Mouse (Mus musculus) left cerebral cortex, adult 9 months (tissue): ENCODE data around the gene Lrit2.

Source experiments
- DNase-seq, 2 experiments: peaks; one replicate each; pipeline ENCODE4 v3.0.0; 2022; ENCODE audit warnings: low spot score in 2 of 2

Lrit2 gene

DNA sequence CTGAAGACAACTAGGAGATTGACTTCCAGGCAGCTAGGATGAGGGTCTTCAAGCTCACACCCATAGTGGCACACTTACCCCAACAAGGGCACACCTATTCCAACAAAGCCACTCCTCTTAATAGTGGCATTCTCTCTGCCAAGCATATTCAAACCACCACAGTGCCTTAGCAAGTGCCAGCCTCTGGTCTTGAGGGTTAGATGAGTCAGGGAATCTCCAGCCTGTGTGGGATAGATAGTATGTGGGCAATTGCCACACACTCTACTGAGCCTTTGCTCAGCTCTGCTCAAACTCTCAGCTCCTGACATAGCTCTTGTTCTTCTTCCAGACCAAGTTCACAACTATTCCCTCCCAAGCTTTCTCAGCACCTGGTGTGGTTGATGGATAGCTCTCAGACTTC lies 43.6 kb downstream of the Lrit2 start:
- no peak for DNase-seq

DNA sequence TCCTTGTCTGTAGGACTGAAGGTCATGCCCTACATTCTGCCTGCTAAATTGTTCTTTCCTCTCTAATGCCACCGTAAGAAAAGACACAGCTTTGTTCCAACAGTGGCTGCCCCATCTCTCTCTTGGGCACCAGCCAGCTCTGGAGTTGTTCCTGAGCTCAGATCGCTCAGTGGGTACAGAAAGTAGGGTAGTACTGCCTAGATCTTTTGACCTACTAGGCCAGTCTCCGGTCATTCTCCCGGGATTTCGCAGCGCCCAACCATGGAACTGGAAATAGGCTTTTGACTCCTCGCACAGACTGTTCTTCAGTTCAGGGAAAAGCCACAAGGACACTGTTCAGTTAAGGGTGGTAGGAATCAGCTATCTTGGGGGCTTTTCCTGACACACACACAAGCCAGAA lies 45.2 kb downstream of the Lrit2 start:
- no peak for DNase-seq

DNA sequence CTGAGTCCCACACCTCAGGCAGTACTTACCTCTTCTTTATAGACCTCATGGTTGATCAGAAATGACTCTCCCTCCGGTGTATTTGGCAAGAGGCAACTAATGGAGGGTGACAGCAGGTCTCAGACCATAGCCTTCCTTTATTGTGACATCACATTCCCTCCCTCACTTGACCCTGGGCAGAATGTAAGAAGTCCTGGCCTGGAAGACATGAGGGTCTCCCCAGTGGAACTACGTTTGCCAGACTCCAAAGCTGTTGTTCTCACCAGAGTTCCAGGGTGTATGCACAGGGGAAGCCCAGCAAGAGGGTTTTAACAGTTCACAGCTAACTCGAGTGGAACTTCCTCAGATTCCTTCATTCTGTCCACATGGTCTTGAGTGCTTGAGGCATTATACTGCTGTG lies 46.2 kb downstream of the Lrit2 start, which contains the start of gene 2610528A11Rik:
2610528A11Rik (minus strand) TSS at position 101 of the 400 bp plus-strand sequence.
- DNase-seq = no peak

DNA sequence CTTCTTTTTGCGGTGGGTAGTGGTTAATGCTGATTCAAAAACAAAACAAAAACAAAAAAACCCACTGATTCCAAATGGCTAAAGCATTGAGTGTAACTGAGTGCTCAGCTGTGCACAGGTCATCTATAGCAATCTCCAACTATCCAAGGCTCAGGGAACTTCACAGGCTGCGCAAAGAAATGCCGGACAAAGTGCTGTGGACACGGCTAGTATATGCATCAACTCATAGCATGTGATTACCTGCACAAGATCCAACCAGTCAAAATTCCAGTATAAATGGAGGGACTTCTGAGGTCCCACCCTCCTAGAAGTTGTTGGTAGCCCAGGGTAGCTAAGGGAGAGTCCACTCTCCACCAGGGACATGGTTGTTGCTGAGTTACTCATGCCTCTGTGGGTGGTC lies 51.5 kb downstream of the Lrit2 start:
- no peak for DNase-seq
